8 mouse cellular contexts compared by ENCODE assay signal in the genomic region with DNA sequence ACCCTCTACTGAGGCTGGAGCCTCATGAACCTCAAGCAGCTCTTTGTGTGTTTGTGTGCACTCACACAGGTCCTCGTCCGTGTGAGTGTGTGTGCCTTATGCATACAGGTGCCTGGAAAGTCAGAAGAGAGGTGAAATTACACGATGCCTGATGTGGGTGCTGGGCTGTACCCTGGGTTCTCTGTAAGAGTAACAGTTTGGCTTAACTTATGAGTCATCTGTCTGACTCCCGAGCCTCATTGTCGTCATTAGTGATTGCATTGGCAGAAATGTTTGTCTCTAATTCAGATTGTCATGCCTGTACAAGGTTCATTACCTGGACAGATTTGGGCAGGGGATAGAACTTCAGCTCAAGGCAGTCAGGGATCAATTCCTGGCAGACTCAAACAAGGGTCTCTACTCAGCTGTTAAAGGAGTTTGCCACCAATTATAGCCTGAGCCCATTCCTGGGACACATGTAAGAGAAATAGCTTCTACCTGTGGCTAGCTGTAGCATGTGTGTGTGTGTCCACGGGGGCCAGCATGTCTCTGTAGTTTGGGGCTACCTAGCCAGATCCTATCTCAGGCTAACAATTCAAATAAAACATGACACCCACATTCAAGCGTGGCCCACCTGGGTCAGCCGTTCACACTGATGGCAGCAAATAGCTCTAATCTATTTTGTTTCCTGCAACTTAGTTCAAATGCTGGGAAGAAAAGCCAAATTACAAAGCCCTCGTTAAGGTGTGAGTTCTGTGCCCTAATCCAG. TPM values are rescaled to one million over a fixed set of nuclear protein-coding genes. Genes with fewer than 3 reads are reported as not detected.
DNase-seq lines count a peak whose midpoint lies in the region; ATAC-seq and TF ChIP-seq lines count a peak whose summit lies in the region.

No protein-coding gene starts in this region.

- peaks cover 22% of the 10 kb centered on the region for H3K36me3 ChIP-seq in hindbrain, embryonic 10.5 days
- peaks cover 2% of the 10 kb centered on the region for H3K36me3 ChIP-seq in liver, embryonic 14.5 days (replicated peaks; ENCODE audit: control insufficient read depth, insufficient read depth, low read depth)
- H3K36me3 ChIP-seq in stomach, embryonic 14.5 days (ENCODE audit: control insufficient read depth, insufficient read depth, low read length), result peaks cover 7% of the 10 kb centered on the region

- WGBS in lung, adult 2 months, result 6% methylated on average over 9 of the region's 9 CpGs
- WGBS in hindbrain, embryonic 10.5 days, result 50% methylated on average over 9 of the region's 9 CpGs
- 4% methylated on average over 9 of the region's 9 CpGs for WGBS in liver, embryonic 14.5 days (ENCODE audit: insufficient replicate concordance)
- 24% methylated on average over 9 of the region's 9 CpGs for WGBS in stomach, embryonic 14.5 days

- H3K9me3 ChIP-seq in hindbrain, embryonic 10.5 days, result no peaks in the 10 kb centered on the region
- no peaks in the 10 kb centered on the region for H3K9me3 ChIP-seq in liver, embryonic 14.5 days (ENCODE audit: control insufficient read depth, low read length)
- H3K9me3 ChIP-seq in stomach, embryonic 14.5 days (ENCODE audit: control insufficient read depth, low read depth, low read length), result no peaks in the 10 kb centered on the region

- peaks cover 46% of the 10 kb centered on the region for H3K4me1 ChIP-seq in lung, adult 2 months (ENCODE audit: control insufficient read depth, insufficient read depth, low read length)
- H3K4me1 ChIP-seq in bone marrow macrophage, adult 2 months (ENCODE audit: control insufficient read depth, insufficient read depth, low read length), result peaks cover 48% of the 10 kb centered on the region
- peaks cover 72% of the 10 kb centered on the region for H3K4me1 ChIP-seq in hindbrain, embryonic 10.5 days (replicated peaks)
- peaks cover 52 to 54% of the 10 kb centered on the region in 2 experiments for H3K4me1 ChIP-seq in liver, embryonic 14.5 days (replicated peaks; ENCODE audit: control insufficient read depth in 2 of 2, insufficient read depth in 2 of 2, low read length in 1 of 2)
- H3K4me1 ChIP-seq in stomach, embryonic 14.5 days (ENCODE audit: control insufficient read depth, insufficient read depth, low read length), result peaks cover 46% of the 10 kb centered on the region

- TF ChIP-seq EP300 in liver, embryonic 14.5 days (IDR thresholded peaks at IDR 0.05; ENCODE audit: low read depth), result no peak

- peak; percentile 30 for DNase-seq in lung, adult 2 months
- DNase-seq in lung, postnatal 14 days, result no peak
- no peak for DNase-seq in hindbrain, embryonic 10.5 days (ENCODE audit: low spot score)
- DNase-seq in liver, embryonic 14.5 days (ENCODE audit: low read depth in 3 of 3, low spot score in 3 of 3), result no peak
- no peak for DNase-seq in embryo, embryonic 10 days (ENCODE audit: low spot score)
- no peak for DNase-seq in gastrocnemius, postnatal 10 days

- no peaks in the 10 kb centered on the region for H3K27me3 ChIP-seq in hindbrain, embryonic 10.5 days (ENCODE audit: insufficient read depth, poor library complexity, severe bottlenecking)
- no peaks in the 10 kb centered on the region for H3K27me3 ChIP-seq in liver, embryonic 14.5 days (ENCODE audit: control insufficient read depth, insufficient read depth, low read length)
- no peaks in the 10 kb centered on the region for H3K27me3 ChIP-seq in stomach, embryonic 14.5 days (ENCODE audit: control insufficient read depth, insufficient read depth, low read length)

- H3K4me3 ChIP-seq in lung, adult 2 months (replicated peaks; ENCODE audit: extremely low read depth, low read depth, low read length), result peak overlapping the region; percentile 84
- peak overlapping the region; percentile 76 for H3K4me3 ChIP-seq in bone marrow macrophage, adult 2 months (ENCODE audit: insufficient read depth, low read length)
- H3K4me3 ChIP-seq in hindbrain, embryonic 10.5 days, result peak overlapping the region; percentile 100
- peak overlapping the region; percentile 65 to 98 for H3K4me3 ChIP-seq in liver, embryonic 14.5 days (ENCODE audit: insufficient read depth in 1 of 2, low read depth in 2 of 2, low read length in 2 of 2)
- peak overlapping the region; percentile 97 for H3K4me3 ChIP-seq in stomach, embryonic 14.5 days (ENCODE audit: low read depth, low read length)

- peak overlapping the region; percentile 98 for H3K9ac ChIP-seq in liver, embryonic 14.5 days (replicated peaks)
- H3K9ac ChIP-seq in stomach, embryonic 14.5 days (replicated peaks; ENCODE audit: low read depth, low read length), result peak overlapping the region; percentile 63

- peak overlapping the region; percentile 99 for H3K27ac ChIP-seq in bone marrow macrophage, adult 2 months (ENCODE audit: insufficient read depth, low read depth, low read length)
- H3K27ac ChIP-seq in hindbrain, embryonic 10.5 days, result peak overlapping the region; percentile 96
- peak overlapping the region; percentile 100 for H3K27ac ChIP-seq in liver, embryonic 14.5 days
- H3K27ac ChIP-seq in stomach, embryonic 14.5 days (ENCODE audit: low read length), result peak overlapping the region; percentile 99

- TF ChIP-seq POLR2A in lung, adult 2 months (IDR thresholded peaks at IDR 0.05; ENCODE audit: borderline replicate concordance, extremely low read depth, low read depth, low read length), result peak; percentile 36; the same call in 1 of the 2 replicates
- TF ChIP-seq POLR2A in bone marrow macrophage, adult 2 months (IDR thresholded peaks at IDR 0.05; ENCODE audit: borderline replicate concordance, low read depth, low read length), result peak; percentile 56; the same call in 1 of the 2 replicates

- ATAC-seq in liver, embryonic 14.5 days (ENCODE audit: insufficient read depth), result no peak
- ATAC-seq in stomach, embryonic 14.5 days (ENCODE audit: insufficient number of reproducible peaks, insufficient read depth, low FRiP score, low read depth), result no peak

- TF ChIP-seq CTCF in lung, adult 2 months (IDR thresholded peaks at IDR 0.05; ENCODE audit: insufficient read depth, low read length), result no peak
- no peak; the same call in 1 of the 2 replicates for TF ChIP-seq CTCF in bone marrow macrophage, adult 2 months (IDR thresholded peaks at IDR 0.05; ENCODE audit: low read depth, low read length)
- no peak for TF ChIP-seq CTCF in liver, embryonic 14.5 days (IDR thresholded peaks at IDR 0.05; ENCODE audit: low read depth)

- peak overlapping the region; percentile 98 for H3K4me2 ChIP-seq in liver, embryonic 14.5 days (ENCODE audit: low read depth)
- H3K4me2 ChIP-seq in stomach, embryonic 14.5 days (replicated peaks; ENCODE audit: low read depth, low read length), result peak overlapping the region; percentile 72

RNA-seq across cellular contexts. Expression of a gene that starts 0.6 kb away (rescaled TPM):
- 267 and 338 TPM in 2 replicates for polyA plus RNA-seq in lung, adult 2 months (2012; rRNA removed)
- polyA plus RNA-seq in bone marrow macrophage, adult 2 months (2012; ENCODE audit: insufficient read depth, insufficient read length, missing spikeins), result 107 and 117 TPM in 2 replicates
- polyA plus RNA-seq in hindbrain, embryonic 10.5 days (2016; fragmentation: Nextera tagmentation; extraction: Ambion mirVana), result 93.2 and 97.8 TPM in 2 replicates
- polyA plus RNA-seq in liver, embryonic 14.5 days (2012; rRNA removed), result 59.7 and 69.1 TPM in 2 replicates
- 58.7 and 74.3 TPM in 2 replicates for polyA plus RNA-seq in liver, embryonic 14.5 days (2014; fragmentation: Nextera tagmentation; extraction: Ambion mirVana)
- polyA plus RNA-seq in stomach, embryonic 14.5 days (2014; fragmentation: Nextera tagmentation; extraction: Ambion mirVana), result 71.3 and 75.5 TPM in 2 replicates
- total RNA-seq in gastrocnemius, postnatal 10 days (2021), result 100 to 1,000 TPM; 142 to 160 TPM

RNA-seq across cellular contexts. Expression of a gene that starts 20.4 kb away (rescaled TPM):
- 87.0 and 91.3 TPM in 2 replicates for polyA plus RNA-seq in lung, adult 2 months (2012; rRNA removed)
- 20.9 and 22.7 TPM in 2 replicates for polyA plus RNA-seq in bone marrow macrophage, adult 2 months (2012; ENCODE audit: insufficient read depth, insufficient read length, missing spikeins)
- 77.0 and 77.1 TPM in 2 replicates for polyA plus RNA-seq in hindbrain, embryonic 10.5 days (2016; fragmentation: Nextera tagmentation; extraction: Ambion mirVana)
- polyA plus RNA-seq in liver, embryonic 14.5 days (2012; rRNA removed), result 8.2 and 11.3 TPM in 2 replicates
- 8.6 and 12.0 TPM in 2 replicates for polyA plus RNA-seq in liver, embryonic 14.5 days (2014; fragmentation: Nextera tagmentation; extraction: Ambion mirVana)
- polyA plus RNA-seq in stomach, embryonic 14.5 days (2014; fragmentation: Nextera tagmentation; extraction: Ambion mirVana), result 46.3 and 64.2 TPM in 2 replicates
- 10 to 100 TPM; 39.9 to 40.3 TPM for total RNA-seq in gastrocnemius, postnatal 10 days (2021)

RNA-seq across cellular contexts. Expression of a gene that starts 24.5 kb away (rescaled TPM):
- 51.5 and 52.4 TPM in 2 replicates for polyA plus RNA-seq in lung, adult 2 months (2012; rRNA removed)
- polyA plus RNA-seq in bone marrow macrophage, adult 2 months (2012; ENCODE audit: insufficient read depth, insufficient read length, missing spikeins), result 53.3 and 53.8 TPM in 2 replicates
- polyA plus RNA-seq in hindbrain, embryonic 10.5 days (2016; fragmentation: Nextera tagmentation; extraction: Ambion mirVana), result 68.8 and 77.2 TPM in 2 replicates
- 13.0 and 15.8 TPM in 2 replicates for polyA plus RNA-seq in liver, embryonic 14.5 days (2012; rRNA removed)
- polyA plus RNA-seq in liver, embryonic 14.5 days (2014; fragmentation: Nextera tagmentation; extraction: Ambion mirVana), result 14.2 and 16.0 TPM in 2 replicates
- 47.9 and 51.1 TPM in 2 replicates for polyA plus RNA-seq in stomach, embryonic 14.5 days (2014; fragmentation: Nextera tagmentation; extraction: Ambion mirVana)
- 10 to 100 TPM in 1 of 2 experiments, 1 to 10 TPM in 1; 8.6 to 13.1 TPM for total RNA-seq in gastrocnemius, postnatal 10 days (2021)

RNA-seq across cellular contexts. Expression of a gene that starts 24.7 kb away (rescaled TPM):
- 61.9 and 70.8 TPM in 2 replicates for polyA plus RNA-seq in lung, adult 2 months (2012; rRNA removed)
- 11.0 and 25.2 TPM in 2 replicates for polyA plus RNA-seq in bone marrow macrophage, adult 2 months (2012; ENCODE audit: insufficient read depth, insufficient read length, missing spikeins)
- 13.7 and 18.7 TPM in 2 replicates for polyA plus RNA-seq in hindbrain, embryonic 10.5 days (2016; fragmentation: Nextera tagmentation; extraction: Ambion mirVana)
- 9.9 and 11.3 TPM in 2 replicates for polyA plus RNA-seq in liver, embryonic 14.5 days (2012; rRNA removed)
- 4.0 and 6.0 TPM in 2 replicates for polyA plus RNA-seq in liver, embryonic 14.5 days (2014; fragmentation: Nextera tagmentation; extraction: Ambion mirVana)
- polyA plus RNA-seq in stomach, embryonic 14.5 days (2014; fragmentation: Nextera tagmentation; extraction: Ambion mirVana), result 16.7 and 18.4 TPM in 2 replicates
- 1 to 10 TPM; 4.3 to 6.1 TPM for total RNA-seq in gastrocnemius, postnatal 10 days (2021)

RNA-seq across cellular contexts. Expression of a gene that starts 54.7 kb away (rescaled TPM):
- polyA plus RNA-seq in lung, adult 2 months (2012; rRNA removed), result 246 and 276 TPM in 2 replicates
- polyA plus RNA-seq in bone marrow macrophage, adult 2 months (2012; ENCODE audit: insufficient read depth, insufficient read length, missing spikeins), result 87.3 and 98.4 TPM in 2 replicates
- 169 and 180 TPM in 2 replicates for polyA plus RNA-seq in hindbrain, embryonic 10.5 days (2016; fragmentation: Nextera tagmentation; extraction: Ambion mirVana)
- 46.9 and 51.3 TPM in 2 replicates for polyA plus RNA-seq in liver, embryonic 14.5 days (2012; rRNA removed)
- polyA plus RNA-seq in liver, embryonic 14.5 days (2014; fragmentation: Nextera tagmentation; extraction: Ambion mirVana), result 25.5 and 27.0 TPM in 2 replicates
- polyA plus RNA-seq in stomach, embryonic 14.5 days (2014; fragmentation: Nextera tagmentation; extraction: Ambion mirVana), result 43.5 and 67.4 TPM in 2 replicates
- 100 to 1,000 TPM; 121 to 141 TPM for total RNA-seq in gastrocnemius, postnatal 10 days (2021)
